Mouse (Mus musculus) urinary bladder, postnatal 4 days (tissue): ENCODE results near the gene Olfr138.

ENCODE experiments used
- DNase-seq, 2 experiments: peaks; one replicate each; pipeline ENCODE4 v3.0.0; 2021 to 2022; ENCODE audit warnings: low spot score in 2 of 2

Olfr138 gene

DNA sequence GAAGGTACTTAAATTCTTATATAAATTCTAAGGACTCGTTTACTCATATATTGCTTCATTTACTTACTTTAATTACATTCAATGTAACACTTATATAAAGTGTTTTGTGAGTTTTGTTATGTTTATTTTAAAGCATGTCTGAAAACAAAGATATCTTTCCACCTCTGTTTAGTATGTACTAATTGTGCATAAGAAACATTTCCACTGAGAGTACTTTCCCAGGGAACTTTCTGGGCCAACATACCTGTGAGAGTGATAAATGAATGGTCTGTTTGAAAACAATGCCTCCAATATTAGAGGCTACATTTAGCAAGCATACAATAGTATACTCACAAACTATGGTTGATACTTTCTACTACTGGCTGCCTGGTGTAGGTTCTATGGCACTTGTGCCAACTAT lies at the start of gene Olfr138:
Olfr138 (plus strand) TSS at position 301 of the 400 bp plus-strand sequence.
- DNase-seq, result no peak

DNA sequence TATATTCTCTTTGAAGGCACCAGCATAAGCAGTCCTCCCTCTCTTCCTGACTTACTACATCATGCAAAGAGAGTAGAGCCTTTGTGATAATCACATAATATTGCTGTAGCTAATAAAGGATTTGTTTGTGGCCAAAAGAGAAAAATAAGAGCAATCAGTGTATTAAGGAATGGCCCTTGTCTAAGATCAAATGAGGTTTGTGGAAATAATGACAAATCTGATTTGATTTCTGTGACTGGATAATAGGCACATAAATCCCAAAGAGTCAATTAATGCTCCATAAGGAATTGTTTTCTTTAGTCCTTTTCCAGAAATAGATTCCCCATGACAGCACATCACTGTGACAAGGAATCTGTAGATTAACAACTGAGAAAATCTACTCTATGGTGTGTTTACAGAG lies 46.6 kb downstream of the Olfr138 start, which contains the start of gene Olfr137:
Olfr137 (minus strand) TSS at position 101 of the 400 bp plus-strand sequence.
- DNase-seq, result no peak
